Mouse (Mus musculus) heart, postnatal 0 days (tissue): ENCODE results near the gene Cct8. TPM values are rescaled to one million over a fixed set of nuclear protein-coding genes. Genes with fewer than 3 reads are reported as not detected.

Source experiments
- ATAC-seq: fragments of 200-750 bp; cut with Nextera tagmentation; 2 replicates; pipeline ENCODE4 v1.8.0; 2017; ENCODE audit warnings: low read depth, moderate number of reproducible peaks, moderate library complexity; ENCODE audit not compliant: insufficient read depth
- DNase-seq: peaks from one replicate; pipeline ENCODE4 v3.0.0-alpha.2; 2016; ENCODE audit warnings: low spot score
- H3K27ac ChIP-seq: fragments of 300-500 bp; sonication (generic); 2 replicates; pipeline ENCODE4 v1.5.1; 2014; ENCODE audit warnings: low read depth, mild to moderate bottlenecking
- H3K27me3 ChIP-seq: fragments of 300-500 bp; sonication (generic); 2 replicates; pipeline ENCODE4 v1.6.1; 2014; ENCODE audit warnings: low read length, mixed read lengths; ENCODE audit not compliant: control insufficient read depth, insufficient read depth
- H3K36me3 ChIP-seq: fragments of 300-500 bp; sonication (generic); replicated peaks from 2 replicates; pipeline ENCODE4 v1.6.1; 2014; ENCODE audit warnings: low read length, mixed read lengths; ENCODE audit not compliant: control insufficient read depth, insufficient read depth
- H3K4me1 ChIP-seq: fragments of 300-500 bp; sonication (generic); 2 replicates; pipeline ENCODE4 v1.6.1; 2014; ENCODE audit warnings: antibody characterized with exemption; ENCODE audit not compliant: control insufficient read depth, insufficient read depth
- H3K4me2 ChIP-seq: fragments of 300-500 bp; sonication (generic); 2 replicates; pipeline ENCODE4 v1.6.1; 2014; ENCODE audit warnings: low read depth, mild to moderate bottlenecking, low read length, moderate library complexity
- H3K4me3 ChIP-seq: fragments of 300-500 bp; sonication (generic); 2 replicates; pipeline ENCODE4 v1.5.1; 2014; ENCODE audit warnings: low read depth, low read length
- H3K9ac ChIP-seq: fragments of 300-500 bp; sonication (generic); replicated peaks from 2 replicates; pipeline ENCODE4 v1.6.1; 2014; ENCODE audit warnings: low read depth, low read length, mixed read lengths
- H3K9me3 ChIP-seq: fragments of 300-500 bp; sonication (generic); replicated peaks from 2 replicates; pipeline ENCODE4 v1.6.1; 2016; ENCODE audit warnings: low read length; ENCODE audit not compliant: control insufficient read depth
- CTCF ChIP-seq: IDR thresholded peaks from 2 replicates; pipeline ENCODE4 v1.5.1; 2016; ENCODE audit warnings: antibody characterized with exemption, control low read depth, low read depth
- EP300 ChIP-seq: IDR thresholded peaks from 2 replicates; pipeline ENCODE4 v1.6.1; 2016; ENCODE audit warnings: antibody characterized with exemption, low read depth
- whole genome bisulfite sequencing: fragments of 180-500 bp; shearing (Covaris S2); extraction: QIAGEN DNeasy Blood & Tissue Kit; methylation state at CpG from one replicate; pipeline ENCODE4 v1.1.7; 2014; 5-methylcytosine and 5-hydroxymethylcytosine counted together
- polyA plus RNA-seq: library from polyadenylated mRNA; unstranded; fragments of >200 nt; fragmentation: Nextera tagmentation; extraction: Ambion mirVana; gene quantifications from 2 replicates; pipeline ENCODE4 v1.2.1, GENCODE M21; 2015
- total RNA-seq: library from RNA; depleted of rRNA; stranded (reverse); fragments of >200 nt; gene quantifications from 2 replicates; pipeline ENCODE4 v1.2.3, GENCODE M21; 2014; ENCODE audit warnings: low replicate concordance; rRNA removed

Gene Cct8
- total and polyA plus RNA-seq, 2 experiments from 2014 or later = 126 to 213 TPM

- H3K4me2 ChIP-seq = no peak overlapping the region
- TF ChIP-seq CTCF = no peak
- no peak for TF ChIP-seq EP300
- ATAC-seq (no peak), DNase-seq (no peak)
- 85% methylated on average over 8 of the region's 8 CpGs for WGBS
- no peaks in the 10 kb centered on the region for H3K9me3 ChIP-seq
- H3K27ac ChIP-seq = no peak overlapping the region
- H3K27me3 ChIP-seq = no peaks in the 10 kb centered on the region
- H3K36me3 ChIP-seq = peaks cover 13% of the 10 kb centered on the region
- no peak overlapping the region for H3K4me3 ChIP-seq
- H3K9ac ChIP-seq = no peak overlapping the region
- peaks cover 14% of the 10 kb centered on the region for H3K4me1 ChIP-seq
Observed at GRCm38 (mm10) chr16:87438697-87439096, 57.0 kb downstream of the Cct8 start.

GRCm38 (mm10) chr16:87437096-87437495 is 58.6 kb downstream of the Cct8 start:
- 90% methylated on average over 21 of the region's 21 CpGs for WGBS
- no peak overlapping the region for H3K27ac ChIP-seq
- TF ChIP-seq CTCF = no peak
- no peak for TF ChIP-seq EP300
- no peak for ATAC-seq
- H3K36me3 ChIP-seq = peaks cover 13% of the 10 kb centered on the region
- no peak overlapping the region for H3K4me3 ChIP-seq
- no peaks in the 10 kb centered on the region for H3K9me3 ChIP-seq
- no peak for DNase-seq
- no peak overlapping the region for H3K9ac ChIP-seq
- peaks cover 14% of the 10 kb centered on the region for H3K4me1 ChIP-seq
- no peak overlapping the region for H3K4me2 ChIP-seq
- no peaks in the 10 kb centered on the region for H3K27me3 ChIP-seq

- ATAC-seq (no peak), DNase-seq (no peak)
- Histone ChIP-seq H3K9me3 (no peaks in the 10 kb centered on the region), H3K4me1 (peaks cover 9% of the 10 kb centered on the region; the same call in 1 of the 2 replicates), H3K4me2 (no peak overlapping the region), H3K4me3 (no peak overlapping the region), H3K27me3 (no peaks in the 10 kb centered on the region), H3K36me3 (peaks cover 13% of the 10 kb centered on the region), H3K9ac (no peak overlapping the region), H3K27ac (no peak overlapping the region)
- WGBS = 79% methylated on average over 13 of the region's 13 CpGs
- TF ChIP-seq CTCF (no peak), EP300 (no peak)
Observed at GRCm38 (mm10) chr16:87435411-87436205, 60.1 kb downstream of the Cct8 start.

GRCm38 (mm10) chr16:87434946-87435345 is 60.7 kb downstream of the Cct8 start:
- Histone ChIP-seq H3K4me1 (peaks cover 9% of the 10 kb centered on the region; the same call in 1 of the 2 replicates), H3K4me2 (no peak overlapping the region), H3K4me3 (no peak overlapping the region), H3K9ac (no peak overlapping the region), H3K36me3 (peaks cover 13% of the 10 kb centered on the region), H3K9me3 (no peaks in the 10 kb centered on the region), H3K27me3 (no peaks in the 10 kb centered on the region), H3K27ac (no peak overlapping the region)
- no peak for TF ChIP-seq EP300
- TF ChIP-seq CTCF = no peak
- no peak for DNase-seq
- ATAC-seq = no peak
- WGBS = 61% methylated on average over 6 of the region's 6 CpGs

GRCm38 (mm10) chr16:87434266-87434665 is 61.4 kb downstream of the Cct8 start:
- Histone ChIP-seq H3K27me3 (no peaks in the 10 kb centered on the region), H3K9me3 (no peaks in the 10 kb centered on the region), H3K36me3 (peaks cover 13% of the 10 kb centered on the region), H3K9ac (no peak overlapping the region), H3K4me3 (no peak overlapping the region), H3K27ac (no peak overlapping the region), H3K4me2 (no peak overlapping the region), H3K4me1 (peaks cover 6% of the 10 kb centered on the region; the same call in 1 of the 2 replicates)
- DNase-seq (no peak), ATAC-seq (no peak)
- WGBS = 91% methylated on average over 7 of the region's 7 CpGs
- no peak for TF ChIP-seq EP300
- TF ChIP-seq CTCF = no peak

Other genes starting within 250 kb of the Cct8 start
- 13.9 and 20.9 TPM in 2 replicates for gene N6amt1, start 141.7 kb downstream of the Cct8 start, total RNA-seq
- gene N6amt1, start 141.7 kb downstream of the Cct8 start, polyA plus RNA-seq = 33.9 and 40.4 TPM in 2 replicates
- gene Ltn1, start 63.3 kb downstream of the Cct8 start, total RNA-seq = 10.5 and 12.9 TPM in 2 replicates
- 10.8 and 11.2 TPM in 2 replicates for gene Ltn1, start 63.3 kb downstream of the Cct8 start, polyA plus RNA-seq
- 4.0 and 6.0 TPM in 2 replicates for gene Rwdd2b, start 55.3 kb downstream of the Cct8 start, total RNA-seq
- gene Rwdd2b, start 55.3 kb downstream of the Cct8 start, polyA plus RNA-seq = 9.1 and 10.3 TPM in 2 replicates
- 76.8 and 220 TPM in 2 replicates for gene Usp16, start 41.2 kb downstream of the Cct8 start, total RNA-seq
- gene Usp16, start 41.2 kb downstream of the Cct8 start, polyA plus RNA-seq = 36.1 and 40.8 TPM in 2 replicates
- 0.43 and 3.6 TPM in 2 replicates for gene Map3k7cl, start 57.5 kb upstream of the Cct8 start, total RNA-seq
- gene Map3k7cl, start 57.5 kb upstream of the Cct8 start, polyA plus RNA-seq = 0.73 and 1.0 TPM in 2 replicates
- gene Bach1, start 203.1 kb upstream of the Cct8 start, total RNA-seq = 19.2 and 27.0 TPM in 2 replicates
- 5.1 and 5.4 TPM in 2 replicates for gene Bach1, start 203.1 kb upstream of the Cct8 start, polyA plus RNA-seq